Mouse (Mus musculus) megakaryocyte, embryonic 14.5 days (primary cell): ENCODE measurements around the gene Saa2.

Experiments used
- FLI1 ChIP-seq: IDR thresholded peaks from 2 replicates; pipeline ENCODE4 v1.6.1; 2012; ENCODE audit warnings: low read length, inconsistent platforms, mixed read lengths
- GATA1 ChIP-seq: IDR thresholded peaks from 3 replicates; pipeline ENCODE4 v1.6.1; 2012; ENCODE audit warnings: mixed read lengths, low read length, inconsistent platforms, borderline replicate concordance

- no peak for TF ChIP-seq GATA1
- no peak for TF ChIP-seq FLI1
Measured at GRCm38 (mm10) chr7:46764672-46765071, 13.1 kb downstream of the Saa2 start.
